Mouse (Mus musculus): Measurements from ENCODE around the gene Prl8a1.

Gene Prl8a1

DNA sequence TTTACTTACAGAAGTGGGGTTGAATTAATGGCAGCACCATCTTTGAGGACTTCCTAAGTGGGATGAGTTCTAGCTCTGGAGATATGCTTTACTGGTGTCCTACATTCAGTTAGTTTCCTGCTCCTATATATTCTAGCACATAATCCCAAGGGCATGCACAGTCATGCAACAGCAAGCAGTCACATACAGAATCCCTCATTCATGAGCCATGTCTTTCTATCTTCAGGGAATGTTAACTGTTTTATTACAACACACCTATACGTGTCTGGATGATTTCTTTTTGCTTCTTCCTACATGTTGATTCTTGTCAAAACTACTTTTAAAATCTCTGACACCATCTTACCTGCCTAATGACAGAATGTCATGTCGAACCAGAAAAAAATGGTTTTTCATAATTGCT lies at the start of gene Prl8a1:
TSS of gene Prl8a1 (minus strand) at position 101 of the 400 bp plus-strand sequence.
- DNase-seq (ENCODE audit: low spot score in 2 of 2), result no peak

DNA sequence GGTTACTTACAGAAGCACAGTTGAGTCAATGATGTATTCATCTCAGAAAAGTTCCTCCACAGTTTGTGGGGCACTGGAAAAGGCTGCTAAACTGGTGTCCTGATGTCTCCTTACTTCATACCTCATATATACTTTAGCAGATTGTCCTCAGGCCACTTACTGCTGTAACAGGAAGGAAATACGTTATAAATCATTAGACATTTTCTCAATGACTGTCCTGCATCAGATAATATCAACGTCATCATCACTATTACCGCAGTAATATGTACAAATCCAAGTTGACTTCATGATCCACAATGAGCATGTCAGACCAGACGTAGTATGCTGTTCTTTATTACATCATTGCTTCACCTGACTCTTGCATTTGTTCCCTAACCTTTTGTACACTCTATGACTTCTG lies 28.5 kb upstream of the Prl8a1 start, which contains the start of gene Prl7b1:
TSS of gene Prl7b1 (minus strand) at position 101 of the 400 bp plus-strand sequence.
- no peak for DNase-seq (ENCODE audit: low spot score in 2 of 2)

- DNase-seq (ENCODE audit: low spot score in 2 of 2), result no peak
Observed at GRCm38 (mm10) chr13:27564506-27564905, 17.5 kb downstream of the Prl8a1 start, which contains the start of gene Prl8a9. TSS of gene Prl8a9 (minus strand) at chr13:27564606.

DNA sequence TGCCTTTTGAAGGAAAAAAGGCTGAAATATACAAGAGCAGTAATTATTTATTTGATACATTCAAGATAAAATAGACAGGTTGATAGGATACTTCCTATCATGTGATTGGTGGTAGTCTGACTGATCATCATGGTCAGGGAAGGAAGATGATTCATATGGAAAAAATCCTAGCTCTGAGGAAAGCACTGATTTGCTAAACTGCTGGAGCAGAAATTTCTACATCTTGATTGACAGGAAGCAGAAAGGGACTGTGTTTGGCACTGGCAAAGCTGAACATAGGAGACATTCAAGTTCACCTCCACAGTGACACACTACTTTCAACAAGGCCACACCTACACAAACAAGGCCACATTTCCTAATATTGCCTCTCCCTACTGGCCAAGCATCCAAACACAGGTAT lies 28.6 kb downstream of the Prl8a1 start:
- DNase-seq (ENCODE audit: low spot score in 2 of 2), result no peak
